Mouse (Mus musculus) ES-E14 (cell line): ENCODE measurements around the gene Fam20b. TPM values are rescaled to one million over a fixed set of nuclear protein-coding genes. Genes with fewer than 3 reads are reported as not detected.
A peak's percentile ranks its signal among the peaks of the same experiment; 100 is the strongest.
"Not testable (repeated sequence)": the region's sequence is repeated elsewhere in the genome, so short reads cannot be mapped to it uniquely, and the experiment has no call there.

Experiments used
- DNase-seq: peaks from one replicate; pipeline ENCODE4 v3.0.0-alpha.2; 2013; ENCODE audit warnings: low read depth, low spot score
- H3K27ac ChIP-seq: 2 replicates; pipeline ENCODE4 v1.5.1; 2012; ENCODE audit warnings: low read depth, mild to moderate bottlenecking, low read length, moderate library complexity, mixed read lengths; ENCODE audit not compliant: poor library complexity, insufficient read depth, severe bottlenecking
- H3K36me3 ChIP-seq: 2 replicates; pipeline ENCODE4 v1.6.1; 2012; ENCODE audit warnings: mild to moderate bottlenecking, low read length, moderate library complexity, mixed read lengths; ENCODE audit not compliant: control insufficient read depth, poor library complexity, insufficient read depth, severe bottlenecking
- H3K4me1 ChIP-seq, 2 experiments: fragments of 150-350 bp in 1 of 2; sonication (generic) in 1 of 2; 2 replicates each; pipeline ENCODE4 v1.6.1; 2012; ENCODE audit warnings: low read length in 2 of 2, mild to moderate bottlenecking in 1 of 2, mixed read lengths in 1 of 2; ENCODE audit not compliant: control insufficient read depth in 2 of 2, insufficient read depth in 2 of 2, poor library complexity in 1 of 2
- H3K4me3 ChIP-seq, 2 experiments: fragments of 150-350 bp in 1 of 2; sonication (generic) in 1 of 2; 2 replicates each; pipeline ENCODE4 v1.5.1; 2012; ENCODE audit warnings: low read length in 2 of 2, low read depth in 1 of 2, mild to moderate bottlenecking in 1 of 2, mixed read lengths in 1 of 2; ENCODE audit not compliant: insufficient read depth in 1 of 2, poor library complexity in 1 of 2, severe bottlenecking in 1 of 2
- H3K9ac ChIP-seq: 2 replicates; pipeline ENCODE4 v1.6.1; 2012; ENCODE audit warnings: low read depth, mild to moderate bottlenecking, low read length, mixed read lengths; ENCODE audit not compliant: poor library complexity, insufficient read depth, severe bottlenecking
- H3K9me3 ChIP-seq: fragments of 150-350 bp; sonication (generic); 2 replicates; pipeline ENCODE4 v1.6.1; 2012; ENCODE audit warnings: low read depth, mild to moderate bottlenecking, low read length; ENCODE audit not compliant: control insufficient read depth, insufficient read depth
- CHD2 ChIP-seq: IDR thresholded peaks from 2 replicates; pipeline ENCODE4 v1.6.1; 2014; ENCODE audit warnings: mild to moderate bottlenecking, low read depth, low read length, inconsistent platforms
- HCFC1 ChIP-seq: IDR thresholded peaks from 2 replicates; pipeline ENCODE4 v1.6.1; 2012; ENCODE audit warnings: low read length, inconsistent platforms, borderline replicate concordance; ENCODE audit not compliant: insufficient read depth
- MAFK ChIP-seq: IDR thresholded peaks from 2 replicates; pipeline ENCODE4 v1.6.1; 2014; ENCODE audit warnings: mild to moderate bottlenecking, low read depth, low read length, inconsistent platforms; ENCODE audit not compliant: insufficient read depth
- ZC3H11A ChIP-seq: IDR thresholded peaks from 2 replicates; pipeline ENCODE4 v1.6.1; 2012; ENCODE audit warnings: low read depth, mild to moderate bottlenecking, inconsistent platforms, low read length, borderline replicate concordance
- ZNF384 ChIP-seq: IDR thresholded peaks from 2 replicates; pipeline ENCODE4 v1.6.1; 2012; ENCODE audit warnings: low read depth, low read length, inconsistent platforms
- in situ Hi-C, 2 experiments: fragments of 600-800 bp; cut with MboI; formaldehyde crosslinking; loops; one replicate each; pipeline ENCODE4 v1.15.1; 2025; ENCODE audit warnings: low sequenced_read_pairs in 2 of 2, inconsistent platforms in 1 of 2; ENCODE audit not compliant: unreplicated experiment in 2 of 2
- total RNA-seq: library from RNA; depleted of rRNA; stranded (reverse); fragments of 300-350 nt; gene quantifications from 2 replicates; pipeline ENCODE4 v1.2.3, GENCODE M21; 2012

The Fam20b gene
- total RNA-seq, 1 experiment, result 22.2 TPM

DNA sequence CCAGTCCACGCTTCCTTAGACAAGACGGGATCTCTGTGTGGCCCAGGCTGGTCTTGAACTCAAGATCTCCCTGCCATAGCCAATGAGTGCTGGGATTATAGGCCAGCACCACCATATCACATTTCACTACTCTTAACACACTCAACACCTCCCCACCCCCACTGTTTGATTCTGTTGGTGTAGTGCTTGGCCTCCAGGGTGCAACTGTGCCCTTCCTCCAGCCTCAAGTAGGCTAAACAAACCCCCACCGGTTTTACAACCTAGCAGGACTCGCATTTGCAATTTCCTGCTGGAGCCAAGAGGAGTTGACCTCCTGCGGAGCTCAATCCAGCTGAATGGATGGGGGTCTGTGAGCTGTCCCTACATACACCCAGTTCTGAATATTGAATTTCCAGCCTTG lies 50.3 kb downstream of the Fam20b start:
- peak overlapping the region in 1 of 2 experiments; percentile 29; a peak in 1 of 4 replicates for H3K4me3 ChIP-seq
- in situ Hi-C loops, result no loop called here
- no peak for DNase-seq
- TF ChIP-seq ZC3H11A (no peak), CHD2 (peak; percentile 50; the same call in 1 of the 2 replicates)
- peak overlapping the region; percentile 88 for H3K27ac ChIP-seq
- H3K9me3 ChIP-seq, result no peaks in the 10 kb centered on the region
- 0 out of 2 replicates have a peak, but pooled peaks cover 4% of the 10 kb centered on the region for H3K36me3 ChIP-seq
- H3K4me1 ChIP-seq, result peaks cover 6 to 15% of the 10 kb centered on the region in 2 experiments
- H3K9ac ChIP-seq, result no peak overlapping the region

- in situ Hi-C loops, result no loop called here
- no peak for TF ChIP-seq ZNF384
- no peak for TF ChIP-seq ZC3H11A
- no peak for TF ChIP-seq MAFK
- TF ChIP-seq HCFC1, result no peak
- TF ChIP-seq CHD2, result no peak
- Histone ChIP-seq H3K9ac (peak overlapping the region; percentile 59), H3K36me3 (0 out of 2 replicates have a peak, but pooled peaks cover 4% of the 10 kb centered on the region), H3K4me1 (peaks cover 6 to 13% of the 10 kb centered on the region in 2 experiments), H3K4me3 (peak overlapping the region; percentile 29 to 66; a peak in 3 of 4 replicates), H3K9me3 (no peaks in the 10 kb centered on the region), H3K27ac (peak overlapping the region; percentile 42)
- no peak for DNase-seq
These were observed 51.6 kb downstream of the Fam20b start for GRCm38 (mm10) chr1:156667141-156667926.

- no peak for DNase-seq
- no peak for TF ChIP-seq MAFK
- no peak for TF ChIP-seq CHD2
- TF ChIP-seq ZNF384, result no peak
- no peak for TF ChIP-seq HCFC1
- no peak for TF ChIP-seq ZC3H11A
- peak overlapping the region; percentile 5 to 66; a peak in 2 of 4 replicates for H3K4me3 ChIP-seq
- H3K27ac ChIP-seq, result no peak overlapping the region
- no peaks in the 10 kb centered on the region for H3K9me3 ChIP-seq
- H3K4me1 ChIP-seq, result peaks cover 9 to 10% of the 10 kb centered on the region in 2 experiments
- H3K36me3 ChIP-seq, result no peaks in the 10 kb centered on the region; the same call in 1 of the 2 replicates
- peak overlapping the region; percentile 14; the same call in 1 of the 2 replicates for H3K9ac ChIP-seq
- in situ Hi-C loops, result no loop called here
These were observed 53.1 kb downstream of the Fam20b start for GRCm38 (mm10) chr1:156665777-156666176.

- not testable (repeated sequence) for DNase-seq
These were observed 58.1 kb downstream of the Fam20b start for GRCm38 (mm10) chr1:156660660-156661236.

More at GRCm38 (mm10) chr1:156660660-156661236, 58.1 kb downstream of the Fam20b start:
- peak overlapping the region; percentile 31 to 47; a peak in 3 of 4 replicates for H3K4me3 ChIP-seq
- in situ Hi-C loops, H3K9me3 ChIP-seq: not testable (repeated sequence)
- H3K9ac ChIP-seq, result peak overlapping the region; percentile 59
- peaks cover 3 to 34% of the 10 kb centered on the region in 2 experiments; a peak in 3 of 4 replicates for H3K4me1 ChIP-seq
- peaks cover 28% of the 10 kb centered on the region for H3K36me3 ChIP-seq
- peak overlapping the region; percentile 86 for H3K27ac ChIP-seq
